Mouse (Mus musculus): ENCODE results near the gene Olfr1265. TPM values are rescaled to one million over a fixed set of nuclear protein-coding genes. Genes with fewer than 3 reads are reported as not detected.

Olfr1265 gene
- not detected in 2 replicates for polyA plus RNA-seq (2012; rRNA removed)

DNA sequence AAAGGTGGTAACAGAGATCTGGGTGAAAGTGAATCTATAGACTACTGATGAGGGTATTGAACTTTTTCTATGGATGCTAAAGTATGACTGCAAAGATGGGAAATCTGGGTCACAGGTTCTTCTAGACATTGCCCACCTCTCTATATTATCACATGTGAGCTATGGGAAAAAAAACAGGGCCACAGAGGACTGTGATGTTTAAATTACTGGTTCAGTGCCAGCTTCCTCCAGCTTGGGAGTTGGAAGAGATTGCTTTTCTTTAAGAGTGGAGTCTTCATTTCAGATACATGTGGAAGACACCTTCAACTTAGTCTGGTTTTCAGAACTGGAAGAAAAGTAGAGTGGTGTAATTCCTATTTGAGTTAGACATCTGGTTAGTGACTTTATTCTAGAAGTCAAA lies at the start of gene Olfr1265:
TSS of gene Olfr1265 (plus strand) at position 301 of the 400 bp plus-strand sequence.
- Histone ChIP-seq H3K4me3 (ENCODE audit: insufficient read depth, low read depth, low read length) (no peak within 1 kb of the TSS), H3K4me1 (ENCODE audit: control insufficient read depth, insufficient read depth, low read length) (no peaks in the 10 kb centered on the region), H3K36me3 (ENCODE audit: control insufficient read depth, insufficient read depth, low read length) (no peaks in the 10 kb centered on the region), H3K27ac (ENCODE audit: insufficient read depth, low read depth, low read length) (no peak within 1 kb of the TSS), H3K27me3 (replicated peaks; ENCODE audit: control insufficient read depth, insufficient read depth, low read length) (no peaks in the 10 kb centered on the region)
- no peak for DNase-seq
- no peak for TF ChIP-seq POLR2A (IDR thresholded peaks at IDR 0.05; ENCODE audit: low read depth, low read length)
- TF ChIP-seq CTCF (conservative IDR thresholded peaks at IDR 0.05; ENCODE audit: insufficient read depth, insufficient read length, low read depth, low read length) = no peak

DNA sequence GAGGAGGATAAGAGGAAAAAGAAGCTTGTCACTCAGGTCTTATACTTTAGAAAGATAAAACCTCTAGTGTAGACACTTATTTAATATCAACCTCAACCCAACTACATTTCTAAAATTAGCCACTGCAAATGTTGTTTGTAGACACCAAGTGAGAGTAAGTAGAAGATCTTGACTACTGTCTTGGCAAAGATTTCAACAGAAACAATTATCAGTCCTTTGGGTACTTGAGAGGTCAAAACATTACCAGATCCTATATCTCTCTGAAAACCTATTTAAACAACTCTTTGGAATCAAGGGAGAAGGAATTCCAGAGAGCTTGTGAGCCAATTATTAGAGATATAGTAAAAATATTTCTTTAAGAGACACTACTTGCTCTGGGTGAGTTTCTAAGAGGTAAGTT lies 44.2 kb upstream of the Olfr1265 start, which contains the start of gene Olfr1261:
TSS of gene Olfr1261 (plus strand) at position 301 of the 400 bp plus-strand sequence.
- Histone ChIP-seq H3K27ac (ENCODE audit: insufficient read depth, low read depth, low read length) (no peak within 1 kb of the TSS), H3K4me1 (ENCODE audit: control insufficient read depth, insufficient read depth, low read length) (no peaks in the 10 kb centered on the region), H3K27me3 (replicated peaks; ENCODE audit: control insufficient read depth, insufficient read depth, low read length) (no peaks in the 10 kb centered on the region), H3K36me3 (ENCODE audit: control insufficient read depth, insufficient read depth, low read length) (no peaks in the 10 kb centered on the region), H3K4me3 (ENCODE audit: insufficient read depth, low read depth, low read length) (no peak within 1 kb of the TSS)
- no peak for DNase-seq
- TF ChIP-seq CTCF (conservative IDR thresholded peaks at IDR 0.05; ENCODE audit: insufficient read depth, insufficient read length, low read depth, low read length) (no peak), POLR2A (IDR thresholded peaks at IDR 0.05; ENCODE audit: low read depth, low read length) (no peak)

DNA sequence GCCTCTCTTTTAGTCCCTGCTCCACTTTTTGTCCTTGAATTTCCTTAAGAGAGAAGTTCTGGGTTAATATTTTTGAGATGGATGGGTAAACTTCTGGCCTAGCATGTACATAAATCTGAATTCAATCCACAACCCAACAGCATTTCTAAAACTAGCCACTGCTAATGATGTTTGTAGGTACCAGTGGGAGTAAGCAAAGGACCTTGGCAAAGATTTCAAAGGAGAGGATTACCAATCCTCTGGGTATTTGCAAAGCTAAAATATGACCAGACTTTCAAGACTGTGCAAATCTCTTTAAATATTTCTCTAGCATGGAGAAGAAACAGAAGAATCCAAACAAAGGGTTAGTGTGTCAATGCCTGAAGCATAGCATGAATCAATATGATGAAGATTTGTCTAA lies 35.3 kb upstream of the Olfr1265 start, which contains the start of gene Olfr1262:
TSS of gene Olfr1262 (plus strand) at position 301 of the 400 bp plus-strand sequence.
- TF ChIP-seq POLR2A (IDR thresholded peaks at IDR 0.05; ENCODE audit: low read depth, low read length) = no peak
- no peak for TF ChIP-seq CTCF (conservative IDR thresholded peaks at IDR 0.05; ENCODE audit: insufficient read depth, insufficient read length, low read depth, low read length)
- no peaks in the 10 kb centered on the region for H3K36me3 ChIP-seq (ENCODE audit: control insufficient read depth, insufficient read depth, low read length)
- H3K27me3 ChIP-seq (replicated peaks; ENCODE audit: control insufficient read depth, insufficient read depth, low read length) = no peaks in the 10 kb centered on the region
- H3K27ac ChIP-seq (ENCODE audit: insufficient read depth, low read depth, low read length) = no peak within 1 kb of the TSS
- H3K4me1 ChIP-seq (ENCODE audit: control insufficient read depth, insufficient read depth, low read length) = no peaks in the 10 kb centered on the region
- no peak for DNase-seq
- no peak within 1 kb of the TSS for H3K4me3 ChIP-seq (ENCODE audit: insufficient read depth, low read depth, low read length)

DNA sequence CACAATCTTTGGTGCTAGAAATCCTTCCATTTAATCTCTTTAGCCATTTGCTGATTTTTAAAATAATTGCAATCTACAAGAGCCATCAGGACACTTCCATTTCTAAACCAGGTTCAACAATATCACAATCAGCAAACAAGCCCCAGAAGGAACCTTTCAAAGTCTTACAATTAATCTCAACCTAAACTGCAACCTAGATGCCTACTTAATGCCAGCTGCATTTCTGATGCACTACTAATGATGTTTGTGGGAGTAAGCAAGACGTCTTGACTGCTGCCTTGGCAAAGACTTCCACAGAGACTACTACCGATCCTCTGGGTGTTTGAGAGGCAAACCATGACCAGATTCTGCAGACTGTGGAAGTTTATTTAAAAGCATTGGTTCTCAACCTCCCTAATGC lies 23.3 kb upstream of the Olfr1265 start, which contains the start of gene Olfr1263:
TSS of gene Olfr1263 (plus strand) at position 301 of the 400 bp plus-strand sequence.
- TF ChIP-seq CTCF (conservative IDR thresholded peaks at IDR 0.05; ENCODE audit: insufficient read depth, insufficient read length, low read depth, low read length) = no peak
- TF ChIP-seq POLR2A (IDR thresholded peaks at IDR 0.05; ENCODE audit: low read depth, low read length) = no peak
- 63% methylated on average over 2 of the region's 2 CpGs for WGBS
- H3K27ac ChIP-seq (ENCODE audit: insufficient read depth, low read depth, low read length) = no peak within 1 kb of the TSS
- H3K4me1 ChIP-seq (ENCODE audit: control insufficient read depth, insufficient read depth, low read length) = no peaks in the 10 kb centered on the region
- DNase-seq = no peak
- H3K36me3 ChIP-seq (ENCODE audit: control insufficient read depth, insufficient read depth, low read length) = no peaks in the 10 kb centered on the region
- no peak within 1 kb of the TSS for H3K4me3 ChIP-seq (ENCODE audit: insufficient read depth, low read depth, low read length)
- no peaks in the 10 kb centered on the region for H3K27me3 ChIP-seq (replicated peaks; ENCODE audit: control insufficient read depth, insufficient read depth, low read length)

DNA sequence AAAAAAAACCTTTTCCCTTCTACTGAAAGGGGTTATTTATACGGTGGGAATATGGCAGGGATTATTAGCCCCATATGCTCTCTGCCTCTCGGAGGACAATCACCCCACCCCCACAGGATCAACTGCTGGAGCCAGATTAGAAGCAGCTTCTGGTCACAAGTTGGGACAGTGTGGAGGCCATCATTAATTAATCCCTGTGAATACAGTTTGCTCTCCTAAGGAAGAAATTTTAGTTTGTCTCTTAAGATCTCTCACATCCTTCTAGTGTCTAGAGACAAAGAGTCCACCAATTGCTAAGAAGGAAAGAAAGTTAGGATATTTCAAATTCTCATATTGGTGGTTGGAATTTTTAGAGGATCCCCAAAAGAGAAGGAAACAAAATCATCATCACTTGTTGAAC lies 9.7 kb upstream of the Olfr1265 start, which contains the start of gene Olfr1264:
TSS of gene Olfr1264 (minus strand) at position 101 of the 400 bp plus-strand sequence.
- 54% methylated on average over 2 of the region's 2 CpGs for WGBS
- H3K27ac ChIP-seq (ENCODE audit: insufficient read depth, low read depth, low read length) = no peak within 1 kb of the TSS
- H3K27me3 ChIP-seq (replicated peaks; ENCODE audit: control insufficient read depth, insufficient read depth, low read length) = no peaks in the 10 kb centered on the region
- TF ChIP-seq CTCF (conservative IDR thresholded peaks at IDR 0.05; ENCODE audit: insufficient read depth, insufficient read length, low read depth, low read length) = no peak
- no peak for TF ChIP-seq POLR2A (IDR thresholded peaks at IDR 0.05; ENCODE audit: low read depth, low read length)
- no peaks in the 10 kb centered on the region for H3K36me3 ChIP-seq (ENCODE audit: control insufficient read depth, insufficient read depth, low read length)
- no peaks in the 10 kb centered on the region for H3K4me1 ChIP-seq (ENCODE audit: control insufficient read depth, insufficient read depth, low read length)
- DNase-seq = no peak
- no peak within 1 kb of the TSS for H3K4me3 ChIP-seq (ENCODE audit: insufficient read depth, low read depth, low read length)

DNA sequence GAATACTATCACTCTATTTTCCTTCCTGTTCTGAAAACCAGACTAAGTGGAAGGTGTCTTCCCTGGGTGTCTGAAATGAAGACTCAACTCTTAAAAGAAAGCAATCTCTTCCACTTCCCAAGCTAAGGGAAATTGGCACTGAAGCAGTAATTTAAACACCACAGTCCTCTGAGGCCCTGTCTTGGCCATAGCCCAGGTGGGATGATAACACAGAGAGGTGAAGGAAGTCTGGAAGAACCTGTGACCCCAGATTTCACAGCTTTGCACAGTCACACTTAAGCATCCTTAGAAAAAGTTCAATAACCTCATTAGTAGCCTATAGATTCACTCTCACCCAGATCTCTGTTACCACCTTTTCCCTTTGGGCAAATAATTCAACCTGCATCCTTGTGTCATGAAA lies 28.4 kb downstream of the Olfr1265 start, which contains the start of gene Olfr140:
TSS of gene Olfr140 (minus strand) at position 101 of the 400 bp plus-strand sequence.
- H3K4me1 ChIP-seq (ENCODE audit: control insufficient read depth, insufficient read depth, low read length) = no peaks in the 10 kb centered on the region
- H3K4me3 ChIP-seq (ENCODE audit: insufficient read depth, low read depth, low read length) = no peak within 1 kb of the TSS
- H3K27me3 ChIP-seq (replicated peaks; ENCODE audit: control insufficient read depth, insufficient read depth, low read length) = no peaks in the 10 kb centered on the region
- H3K36me3 ChIP-seq (ENCODE audit: control insufficient read depth, insufficient read depth, low read length) = no peaks in the 10 kb centered on the region
- DNase-seq = no peak
- H3K27ac ChIP-seq (ENCODE audit: insufficient read depth, low read depth, low read length) = no peak within 1 kb of the TSS
- TF ChIP-seq CTCF (conservative IDR thresholded peaks at IDR 0.05; ENCODE audit: insufficient read depth, insufficient read length, low read depth, low read length) = no peak
- no peak for TF ChIP-seq POLR2A (IDR thresholded peaks at IDR 0.05; ENCODE audit: low read depth, low read length)

DNA sequence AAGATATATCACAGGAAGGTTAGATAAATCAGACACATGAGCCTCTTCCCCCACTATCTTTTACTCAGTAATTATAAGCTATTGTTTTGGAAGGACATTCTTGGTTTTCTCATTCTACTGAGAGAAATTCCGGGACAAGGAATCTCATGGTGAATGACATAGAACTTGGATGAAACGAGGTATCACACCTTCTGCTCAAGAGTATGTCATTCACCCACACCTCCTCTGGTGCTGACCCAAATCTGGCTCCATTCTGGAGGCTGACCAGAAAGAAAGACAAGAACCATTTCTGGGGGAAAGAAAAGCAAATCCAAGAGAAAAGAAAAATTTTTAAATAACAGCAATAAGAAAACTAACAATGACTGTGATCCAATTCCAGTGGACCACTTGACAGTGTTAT lies 34.9 kb downstream of the Olfr1265 start:
- WGBS = 48% methylated on average over 2 of the region's 2 CpGs
- no peaks in the 10 kb centered on the region for H3K36me3 ChIP-seq (ENCODE audit: control insufficient read depth, insufficient read depth, low read length)
- TF ChIP-seq POLR2A (IDR thresholded peaks at IDR 0.05; ENCODE audit: low read depth, low read length) (no peak), CTCF (conservative IDR thresholded peaks at IDR 0.05; ENCODE audit: insufficient read depth, insufficient read length, low read depth, low read length) (no peak)
- H3K27me3 ChIP-seq (replicated peaks; ENCODE audit: control insufficient read depth, insufficient read depth, low read length) = no peaks in the 10 kb centered on the region
- no peak for DNase-seq
- H3K4me3 ChIP-seq (ENCODE audit: insufficient read depth, low read depth, low read length) = no peak overlapping the region
- no peak overlapping the region for H3K27ac ChIP-seq (ENCODE audit: insufficient read depth, low read depth, low read length)
- H3K4me1 ChIP-seq (ENCODE audit: control insufficient read depth, insufficient read depth, low read length) = no peaks in the 10 kb centered on the region

Other genes starting within 250 kb of the Olfr1265 start
- not detected in 2 replicates for gene Olfr1254, start 241.7 kb upstream of the Olfr1265 start, polyA plus RNA-seq (2012; rRNA removed)
- gene Olfr1255, start 223.3 kb upstream of the Olfr1265 start, polyA plus RNA-seq (2012; rRNA removed) = not detected in 2 replicates
- gene Olfr1256, start 193.8 kb upstream of the Olfr1265 start, polyA plus RNA-seq (2012; rRNA removed) = not detected in 2 replicates
- not detected in 2 replicates for gene Olfr48, start 187.1 kb upstream of the Olfr1265 start, polyA plus RNA-seq (2012; rRNA removed)
- not detected in 2 replicates for gene Olfr1257, start 156.9 kb upstream of the Olfr1265 start, polyA plus RNA-seq (2012; rRNA removed)
- not detected in 2 replicates for gene Olfr1258, start 108.0 kb upstream of the Olfr1265 start, polyA plus RNA-seq (2012; rRNA removed)
- not detected in 2 replicates for gene Olfr1259, start 86.7 kb upstream of the Olfr1265 start, polyA plus RNA-seq (2012; rRNA removed)
- not detected in 2 replicates for gene Olfr1260, start 61.0 kb upstream of the Olfr1265 start, polyA plus RNA-seq (2012; rRNA removed)
- not detected in 2 replicates for gene Olfr1261, start 44.1 kb upstream of the Olfr1265 start, polyA plus RNA-seq (2012; rRNA removed)
- gene Olfr1262, start 35.2 kb upstream of the Olfr1265 start, polyA plus RNA-seq (2012; rRNA removed) = not detected in 2 replicates
- not detected in 2 replicates for gene Olfr1263, start 23.2 kb upstream of the Olfr1265 start, polyA plus RNA-seq (2012; rRNA removed)
- gene Olfr1264, start 9.8 kb upstream of the Olfr1265 start, polyA plus RNA-seq (2012; rRNA removed) = not detected in 2 replicates
- gene Olfr140, start 28.3 kb downstream of the Olfr1265 start, polyA plus RNA-seq (2012; rRNA removed) = not detected in 2 replicates
- not detected in 2 replicates for gene Olfr1269, start 86.1 kb downstream of the Olfr1265 start, polyA plus RNA-seq (2012; rRNA removed)
- gene Olfr32, start 107.0 kb downstream of the Olfr1265 start, polyA plus RNA-seq (2012; rRNA removed) = not detected in 2 replicates
- not detected in 2 replicates for gene Olfr1270, start 117.8 kb downstream of the Olfr1265 start, polyA plus RNA-seq (2012; rRNA removed)
- not detected in 2 replicates for gene Olfr1506, start 189.2 kb downstream of the Olfr1265 start, polyA plus RNA-seq (2012; rRNA removed)
- gene Olfr142, start 222.3 kb downstream of the Olfr1265 start, polyA plus RNA-seq (2012; rRNA removed) = not detected in 2 replicates
- not detected in 2 replicates for gene Olfr1271, start 235.7 kb downstream of the Olfr1265 start, polyA plus RNA-seq (2012; rRNA removed)

Measured in kidney, adult 2 months (tissue).